Mouse (Mus musculus) limb, embryonic 10.5 days (tissue): ENCODE measurements at regions not wholly inside any gene's neighbourhood (a gene's known extent, or its start where the extent isn't known, plus 50 kb on each side); places are given as distances from the start of the nearest gene placed in this dataset.
"Not testable (repeated sequence)": the region's sequence is repeated elsewhere in the genome, so short reads cannot be mapped to it uniquely, and the experiment has no call there.

Source experiments
- DNase-seq: peaks from one replicate; pipeline ENCODE4 v3.0.0-alpha.2; 2017; ENCODE audit warnings: low spot score
- H3K27ac ChIP-seq: fragments of 300-500 bp; sonication (generic); 2 replicates; pipeline ENCODE4 v1.5.1; 2016; ENCODE audit warnings: mild to moderate bottlenecking
- H3K27me3 ChIP-seq: fragments of 300-500 bp; sonication (generic); 2 replicates; pipeline ENCODE4 v1.6.1; 2016; ENCODE audit warnings: low read depth, mild to moderate bottlenecking; ENCODE audit not compliant: poor library complexity, severe bottlenecking
- H3K36me3 ChIP-seq: fragments of 300-500 bp; sonication (generic); 2 replicates; pipeline ENCODE4 v1.6.1; 2016; ENCODE audit warnings: mild to moderate bottlenecking, moderate library complexity
- H3K4me1 ChIP-seq: fragments of 300-500 bp; sonication (generic); 2 replicates; pipeline ENCODE4 v1.6.1; 2016
- H3K4me3 ChIP-seq: fragments of 300-500 bp; sonication (generic); 2 replicates; pipeline ENCODE4 v1.5.1; 2016; ENCODE audit warnings: mild to moderate bottlenecking, moderate library complexity
- H3K9me3 ChIP-seq: fragments of 300-500 bp; sonication (generic); replicated peaks from 2 replicates; pipeline ENCODE4 v1.6.1; 2016; ENCODE audit warnings: mild to moderate bottlenecking
- WGBS: fragments of 180-500 bp; shearing (Covaris S2); methylation state at CpG from one replicate; pipeline ENCODE4 v1.1.7; 2016; 5-methylcytosine and 5-hydroxymethylcytosine counted together

DNA sequence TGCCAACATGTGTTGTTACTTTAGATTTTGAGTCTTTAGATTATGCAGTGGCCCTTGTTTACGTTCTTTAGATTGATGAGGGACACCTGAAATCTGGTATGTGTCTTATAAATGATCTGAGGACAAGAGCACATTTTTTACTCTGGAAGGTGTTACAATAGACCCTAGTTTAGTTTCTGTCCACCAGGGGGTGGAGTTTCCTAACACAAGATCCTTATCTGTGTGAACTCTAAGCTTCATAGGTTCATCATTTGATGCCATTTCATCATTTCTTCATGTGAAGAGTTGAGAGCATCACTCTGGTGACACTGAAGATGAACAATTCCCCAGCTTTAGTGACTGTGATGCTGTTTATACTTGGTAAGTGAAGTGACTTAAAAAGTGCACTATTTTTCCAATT is 825.5 kb downstream of the Dad1 start:
- not testable (repeated sequence) for H3K9me3 ChIP-seq, H3K27me3 ChIP-seq, H3K36me3 ChIP-seq, H3K4me1 ChIP-seq, H3K4me3 ChIP-seq, DNase-seq, H3K27ac ChIP-seq
- WGBS: 85% methylated on average over 1 of the region's 1 CpGs

DNA sequence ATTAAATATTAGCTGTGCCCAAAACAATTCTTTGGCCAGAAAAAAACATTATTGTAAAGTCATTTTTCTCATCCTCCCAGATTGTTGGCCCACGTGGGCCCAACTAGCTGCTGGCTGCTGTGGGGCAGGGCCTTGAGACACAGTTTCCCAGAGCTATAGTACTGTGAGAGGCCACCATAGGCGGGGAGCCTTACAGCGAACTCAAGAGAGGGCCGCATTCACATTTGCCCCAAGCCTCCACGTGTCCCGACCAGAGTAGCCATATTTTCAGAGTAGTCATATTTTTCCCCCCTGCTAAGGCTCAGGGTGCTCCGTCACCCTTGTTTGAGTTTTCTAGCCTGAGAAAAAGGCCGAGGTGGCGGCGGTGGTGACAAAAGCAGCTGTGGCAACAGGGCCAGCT is 826.3 kb downstream of the Dad1 start:
- not testable (repeated sequence) for H3K9me3 ChIP-seq, H3K4me3 ChIP-seq, DNase-seq, H3K36me3 ChIP-seq, H3K27me3 ChIP-seq, H3K27ac ChIP-seq, H3K4me1 ChIP-seq
- WGBS: 83% methylated on average over 10 of the region's 10 CpGs

DNA sequence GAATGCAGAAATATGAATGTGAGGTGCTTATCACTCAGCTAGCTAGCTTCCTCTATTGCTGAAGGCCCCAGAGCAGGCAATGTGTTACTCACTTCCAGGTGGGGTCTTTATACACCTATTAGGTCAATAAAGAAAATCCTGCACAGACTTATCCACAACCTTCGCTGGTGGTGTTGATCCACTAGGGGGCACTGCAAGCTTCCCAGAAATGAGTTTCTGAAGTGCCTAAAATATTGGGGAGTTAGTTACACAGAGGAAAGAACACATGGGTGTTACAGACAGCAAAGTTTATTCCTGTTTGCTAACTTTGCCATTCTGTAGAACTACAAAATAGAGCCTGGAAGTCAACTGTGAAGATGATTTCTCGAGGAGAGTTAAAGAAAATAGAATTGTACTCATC is 836.9 kb downstream of the Dad1 start:
- H3K9me3 ChIP-seq, H3K36me3 ChIP-seq, H3K4me3 ChIP-seq, H3K27ac ChIP-seq, H3K27me3 ChIP-seq, DNase-seq, H3K4me1 ChIP-seq: not testable (repeated sequence)
- WGBS: 88% methylated on average over 2 of the region's 2 CpGs

- H3K36me3 ChIP-seq, H3K27ac ChIP-seq, H3K9me3 ChIP-seq, H3K4me3 ChIP-seq, H3K27me3 ChIP-seq, DNase-seq, H3K4me1 ChIP-seq: not testable (repeated sequence)
- WGBS: 90% methylated on average over 2 of the region's 5 CpGs
Measured at GRCm38 (mm10) chr14:53407500-53408227, 846.2 kb downstream of the Dad1 start.

- H3K4me1 ChIP-seq, H3K9me3 ChIP-seq, H3K4me3 ChIP-seq, DNase-seq, H3K27ac ChIP-seq, H3K36me3 ChIP-seq, H3K27me3 ChIP-seq: not testable (repeated sequence)
- no CpG with 5 or more reads among the region's 1 CpGs for WGBS
Measured at GRCm38 (mm10) chr14:53390307-53390706, 863.6 kb downstream of the Dad1 start.

- WGBS: 85% methylated on average over 5 of the region's 6 CpGs
- not testable (repeated sequence) for H3K27me3 ChIP-seq, H3K4me3 ChIP-seq, H3K27ac ChIP-seq, H3K9me3 ChIP-seq, DNase-seq, H3K4me1 ChIP-seq, H3K36me3 ChIP-seq
Measured at GRCm38 (mm10) chr14:53374591-53374990, 879.0 kb upstream of the Olfr1507 start.

DNA sequence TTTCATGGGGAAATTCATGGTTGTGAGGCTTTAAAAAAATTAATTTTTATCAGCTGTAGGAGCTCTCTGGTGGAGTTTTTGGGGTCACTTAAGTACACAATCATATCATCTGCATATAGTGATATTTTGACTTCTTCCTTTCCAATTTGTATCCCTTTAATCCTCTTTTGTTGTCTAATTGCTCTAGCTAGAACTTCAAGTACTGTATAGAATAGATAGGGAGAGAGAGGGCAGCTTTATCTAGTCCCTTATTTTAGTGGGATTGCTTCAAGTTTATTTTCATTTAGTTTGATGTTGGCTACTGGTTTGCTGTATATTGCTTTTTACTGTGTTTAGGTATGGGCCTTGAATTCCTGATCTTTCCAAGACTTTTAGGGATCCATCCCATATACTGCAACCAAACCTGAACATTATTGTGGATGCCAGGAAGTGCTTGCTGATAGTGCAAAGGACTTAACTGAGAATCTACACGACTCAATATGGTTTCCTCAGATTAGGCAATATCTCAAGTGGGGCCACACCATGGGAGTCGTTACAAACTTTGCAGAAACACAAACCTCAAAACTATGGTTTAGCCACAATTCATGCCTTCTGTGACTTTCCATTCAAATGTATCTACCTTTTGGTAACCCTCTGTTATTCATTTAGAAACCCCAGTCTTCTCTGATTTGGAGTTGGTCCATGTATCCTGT is 878.4 kb upstream of the Olfr1507 start:
- WGBS: 80% methylated on average over 1 of the region's 2 CpGs
- not testable (repeated sequence) for H3K27ac ChIP-seq, DNase-seq, H3K9me3 ChIP-seq, H3K27me3 ChIP-seq, H3K4me1 ChIP-seq, H3K36me3 ChIP-seq, H3K4me3 ChIP-seq

GRCm38 (mm10) chr14:53369776-53370175 is 874.2 kb upstream of the Olfr1507 start:
- Histone ChIP-seq H3K36me3 (no peaks in the 10 kb centered on the region), H3K27me3 (no peaks in the 10 kb centered on the region), H3K27ac (no peak overlapping the region), H3K9me3 (no peaks in the 10 kb centered on the region), H3K4me1 (no peaks in the 10 kb centered on the region), H3K4me3 (no peak overlapping the region)
- DNase-seq: no peak
- WGBS: 73% methylated on average over 2 of the region's 2 CpGs

GRCm38 (mm10) chr14:53367420-53367819 is 871.9 kb upstream of the Olfr1507 start:
- not testable (repeated sequence) for H3K27me3 ChIP-seq

DNA sequence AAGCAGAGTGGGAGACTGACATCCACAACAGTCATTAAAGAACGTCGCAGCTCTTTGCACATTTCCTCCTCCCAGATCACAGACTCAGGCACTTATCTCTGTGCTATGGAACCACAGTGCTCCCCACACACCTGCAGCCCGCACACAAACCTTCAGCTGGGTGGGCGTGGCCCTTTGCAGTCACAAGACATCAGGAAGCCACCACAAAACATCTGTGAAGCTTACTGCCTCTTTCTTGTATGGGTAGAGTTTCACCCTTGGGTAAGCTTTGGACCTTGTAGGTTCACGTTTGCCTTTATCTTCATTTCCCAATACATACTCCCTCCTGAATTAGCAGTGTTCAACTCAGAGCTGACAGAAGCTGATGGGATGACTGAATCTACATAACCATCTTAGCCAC is 868.4 kb upstream of the Olfr1507 start:
- not testable (repeated sequence) for DNase-seq, H3K4me3 ChIP-seq, H3K27ac ChIP-seq, H3K36me3 ChIP-seq, H3K4me1 ChIP-seq, H3K27me3 ChIP-seq, H3K9me3 ChIP-seq
- WGBS: 88% methylated on average over 5 of the region's 5 CpGs

More at GRCm38 (mm10) chr14:53367420-53367819, 871.9 kb upstream of the Olfr1507 start:
- not testable (repeated sequence) for H3K27ac ChIP-seq, H3K9me3 ChIP-seq, H3K4me3 ChIP-seq, H3K36me3 ChIP-seq, DNase-seq, H3K4me1 ChIP-seq
- WGBS: 79% methylated on average over 1 of the region's 1 CpGs

GRCm38 (mm10) chr14:53362054-53362453 is 866.5 kb upstream of the Olfr1507 start:
- not testable (repeated sequence) for H3K4me1 ChIP-seq
- WGBS: 62% methylated on average over 2 of the region's 2 CpGs

GRCm38 (mm10) chr14:53357498-53357897 is 861.9 kb upstream of the Olfr1507 start:
- not testable (repeated sequence) for H3K36me3 ChIP-seq, H3K4me3 ChIP-seq, DNase-seq, H3K27me3 ChIP-seq, H3K4me1 ChIP-seq, H3K9me3 ChIP-seq, H3K27ac ChIP-seq
- 100% methylated on average over 1 of the region's 2 CpGs for WGBS

More at GRCm38 (mm10) chr14:53362054-53362453, 866.5 kb upstream of the Olfr1507 start:
- not testable (repeated sequence) for H3K4me3 ChIP-seq, H3K27me3 ChIP-seq, H3K9me3 ChIP-seq, DNase-seq, H3K36me3 ChIP-seq, H3K27ac ChIP-seq

GRCm38 (mm10) chr14:53356783-53357182 is 861.2 kb upstream of the Olfr1507 start:
- not testable (repeated sequence) for H3K9me3 ChIP-seq, H3K4me1 ChIP-seq, H3K27ac ChIP-seq, DNase-seq, H3K27me3 ChIP-seq, H3K4me3 ChIP-seq, H3K36me3 ChIP-seq
- no CpG with 5 or more reads among the region's 1 CpGs for WGBS

DNA sequence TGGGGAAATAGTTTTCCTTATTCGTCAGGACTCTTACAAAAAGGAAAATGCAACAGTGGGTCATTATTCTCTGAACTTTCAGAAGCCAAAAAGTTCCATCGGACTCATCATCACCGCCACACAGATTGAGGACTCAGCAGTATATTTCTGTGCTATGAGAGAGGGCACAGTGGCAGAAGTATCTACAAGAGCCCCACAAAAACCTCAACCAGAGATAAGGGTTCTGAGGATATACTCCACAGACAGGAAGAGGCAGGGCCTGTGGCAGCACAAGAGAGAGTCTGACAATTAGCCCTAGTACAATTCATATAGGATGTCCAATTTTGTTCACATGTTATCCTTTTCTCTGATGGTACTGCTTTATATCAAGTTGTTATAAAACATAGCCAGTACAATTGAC is 855.9 kb upstream of the Olfr1507 start:
- H3K27ac ChIP-seq, H3K36me3 ChIP-seq, DNase-seq, H3K27me3 ChIP-seq, H3K4me3 ChIP-seq, H3K4me1 ChIP-seq, H3K9me3 ChIP-seq: not testable (repeated sequence)
- 93% methylated on average over 3 of the region's 3 CpGs for WGBS
